Mouse (Mus musculus) bone marrow, adult 2 months (tissue): ENCODE measurements around the gene Tmem222. TPM values are rescaled to one million over a fixed set of nuclear protein-coding genes. Genes with fewer than 3 reads are reported as not detected.
A peak's percentile ranks its signal among the peaks of the same experiment; 100 is the strongest.

Source experiments
- H3K27ac ChIP-seq: fragments of 200-500 bp; 2 replicates; pipeline ENCODE4 v1.5.1; 2012; ENCODE audit warnings: low read depth, mild to moderate bottlenecking, control low read depth, inconsistent platforms, low read length; ENCODE audit not compliant: control insufficient read depth, poor library complexity, insufficient read depth
- H3K4me1 ChIP-seq: fragments of 200-500 bp; 2 replicates; pipeline ENCODE4 v1.6.1; 2011; ENCODE audit warnings: low read length; ENCODE audit not compliant: control insufficient read depth, insufficient read depth
- H3K4me3 ChIP-seq: fragments of 200-500 bp; replicated peaks from 2 replicates; pipeline ENCODE3; 2011; ENCODE audit warnings: mild to moderate bottlenecking, low read depth, low read length, control low read depth; ENCODE audit not compliant: control insufficient read depth
- CTCF ChIP-seq: fragments of 200-500 bp; IDR thresholded peaks from 2 replicates; pipeline ENCODE4 v1.5.1; 2011; ENCODE audit warnings: low read length, control low read depth; ENCODE audit not compliant: control insufficient read depth, insufficient read depth
- POLR2A ChIP-seq: fragments of 200-500 bp; IDR thresholded peaks from 2 replicates; pipeline ENCODE4 v1.6.1; 2011; ENCODE audit warnings: low read depth, mild to moderate bottlenecking, control low read depth, low read length, borderline replicate concordance; ENCODE audit not compliant: control insufficient read depth
- WGBS: fragments of 180-500 bp; shearing (Covaris S2); methylation state at CpG from one replicate; pipeline ENCODE4 v1.1.7; 2018; 5-methylcytosine and 5-hydroxymethylcytosine counted together
- polyA plus RNA-seq: library from polyadenylated mRNA; stranded (reverse); fragments of >200 nt; gene quantifications from 2 replicates; pipeline ENCODE4 v1.2.4, GENCODE M21; 2011; ENCODE audit warnings: low replicate concordance; ENCODE audit not compliant: missing spikeins, insufficient read depth, insufficient read length

The Tmem222 gene
- polyA plus RNA-seq, 1 experiment: 38.4 TPM

- WGBS: 42% methylated on average over 11 of the region's 11 CpGs
- TF ChIP-seq CTCF (no peak), POLR2A (no peak)
- Histone ChIP-seq H3K4me1 (peaks cover 1% of the 10 kb centered on the region; the same call in 1 of the 2 replicates), H3K4me3 (peak overlapping the region; percentile 32), H3K27ac (no peak overlapping the region)
These were observed 35.7 kb downstream of the Tmem222 start for GRCm38 (mm10) chr4:133241910-133242309.

GRCm38 (mm10) chr4:133240934-133241908, 36.4 kb downstream of the Tmem222 start:
- TF ChIP-seq CTCF (no peak; the same call in 1 of the 2 replicates), POLR2A (peak; percentile 82)
- Histone ChIP-seq H3K4me3 (peak overlapping the region; percentile 81), H3K4me1 (peaks cover 1% of the 10 kb centered on the region; the same call in 1 of the 2 replicates), H3K27ac (peak overlapping the region; percentile 87)
- WGBS: under 1% methylated on average over 78 of the region's 78 CpGs

- Histone ChIP-seq H3K27ac (peak within 1 kb of the TSS; percentile 87), H3K4me1 (peaks cover 1% of the 10 kb centered on the region; the same call in 1 of the 2 replicates), H3K4me3 (peak within 1 kb of the TSS; percentile 81)
- WGBS: 8% methylated on average over 16 of the region's 16 CpGs
- TF ChIP-seq POLR2A (peak; percentile 55; the same call in 1 of the 2 replicates), CTCF (no peak)
These were observed 37.1 kb downstream of the Tmem222 start, which contains the start of gene Map3k6 for GRCm38 (mm10) chr4:133240490-133240921. TSS of gene Map3k6 (plus strand) at chr4:133240818.

- 0 out of 2 replicates have a peak overlapping the region, but pooled peaks have one; percentile 9 for H3K27ac ChIP-seq
- TF ChIP-seq POLR2A: no peak
- no peak for TF ChIP-seq CTCF
These were observed 39.7 kb downstream of the Tmem222 start for GRCm38 (mm10) chr4:133237911-133238310.

GRCm38 (mm10) chr4:133235415-133235814, 42.2 kb downstream of the Tmem222 start:
- WGBS: 80% methylated on average over 5 of the region's 5 CpGs
- TF ChIP-seq POLR2A: no peak
- TF ChIP-seq CTCF: no peak
- peaks cover 1% of the 10 kb centered on the region; the same call in 1 of the 2 replicates for H3K4me1 ChIP-seq
- H3K27ac ChIP-seq: no peak overlapping the region
- H3K4me3 ChIP-seq: no peak overlapping the region

More at GRCm38 (mm10) chr4:133237911-133238310, 39.7 kb downstream of the Tmem222 start:
- WGBS: 1% methylated on average over 4 of the region's 4 CpGs
- peaks cover 1% of the 10 kb centered on the region; the same call in 1 of the 2 replicates for H3K4me1 ChIP-seq
- H3K4me3 ChIP-seq: no peak overlapping the region

GRCm38 (mm10) chr4:133234771-133235170, 42.8 kb downstream of the Tmem222 start:
- WGBS: 71% methylated on average over 5 of the region's 5 CpGs
- H3K4me3 ChIP-seq: no peak overlapping the region
- peaks cover 1% of the 10 kb centered on the region; the same call in 1 of the 2 replicates for H3K4me1 ChIP-seq
- H3K27ac ChIP-seq: no peak overlapping the region
- TF ChIP-seq POLR2A (no peak), CTCF (no peak)

DNA sequence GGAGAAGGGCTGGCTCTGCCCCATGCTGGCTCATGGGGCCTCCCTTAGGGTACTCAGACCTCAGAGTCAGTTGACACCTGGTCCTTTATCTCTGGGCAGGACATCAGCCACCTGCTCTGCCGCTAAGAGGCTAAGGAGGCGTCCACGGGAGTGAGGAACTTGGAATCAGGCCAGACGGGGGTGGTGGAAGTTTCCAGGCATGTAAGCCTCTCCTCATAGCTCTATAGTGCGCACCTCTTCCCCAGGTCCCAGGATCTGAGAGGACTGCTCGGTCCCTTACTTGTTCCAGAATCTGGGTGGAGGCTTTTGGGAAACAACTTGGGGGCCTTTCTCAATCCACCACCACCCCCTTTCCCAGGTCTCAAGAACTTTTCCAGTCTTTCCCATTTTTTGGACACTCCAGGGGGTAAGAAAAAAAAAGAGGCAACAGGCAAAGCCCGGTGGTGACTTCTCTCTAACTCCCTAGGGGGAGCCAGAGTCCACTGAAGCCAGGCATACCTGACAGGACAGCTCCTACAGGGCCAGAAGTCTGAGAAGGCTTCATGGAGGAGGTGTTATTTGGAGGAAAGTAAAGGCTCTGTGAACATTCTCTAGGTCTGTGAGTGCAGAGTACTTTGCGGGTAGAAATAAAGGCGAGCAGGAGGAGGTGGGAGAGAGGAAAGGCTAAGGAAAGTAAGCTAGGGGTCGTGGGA, 44.2 kb downstream of the Tmem222 start:
- TF ChIP-seq CTCF (peak; percentile 72), POLR2A (no peak)
- 48% methylated on average over 10 of the region's 10 CpGs for WGBS
- H3K4me3 ChIP-seq: no peak overlapping the region
- H3K4me1 ChIP-seq: no peaks in the 10 kb centered on the region
- H3K27ac ChIP-seq: no peak overlapping the region

GRCm38 (mm10) chr4:133229582-133229981, 48.0 kb downstream of the Tmem222 start:
- Histone ChIP-seq H3K4me3 (no peak overlapping the region), H3K27ac (no peak overlapping the region), H3K4me1 (no peaks in the 10 kb centered on the region)
- WGBS: 86% methylated on average over 8 of the region's 8 CpGs
- TF ChIP-seq POLR2A (no peak), CTCF (no peak)
